14 mouse cellular contexts compared by ENCODE assay signal in the genomic region with DNA sequence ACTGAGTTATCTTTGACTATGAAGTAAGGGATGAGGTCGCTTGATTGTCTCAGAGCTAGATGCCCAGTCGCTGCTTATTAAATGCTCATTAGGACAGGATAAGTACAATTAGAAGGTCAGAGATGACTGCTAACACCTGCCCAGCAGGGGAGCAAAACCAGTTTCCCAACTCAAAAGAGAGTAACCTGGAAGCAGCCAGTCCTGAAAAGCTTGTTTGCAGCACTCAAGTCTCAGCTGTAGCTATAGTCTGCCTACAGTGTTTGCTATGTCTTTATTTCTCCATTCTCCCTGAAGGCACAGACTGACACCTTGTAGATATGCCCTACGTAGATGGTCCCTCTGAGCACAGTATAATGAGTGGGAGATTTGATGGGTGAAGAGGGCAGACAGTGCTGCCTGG.
DNase-seq lines count a peak whose midpoint lies in the region; ATAC-seq and TF ChIP-seq lines count a peak whose summit lies in the region.
"Had no signal": no experiment of that assay in that cellular context is flagged by ENCODE, and none has a peak within 500 bp of the region (broad histone marks: within the 10 kb centered on the region; RNA-seq: fewer than 3 reads in every experiment).

No protein-coding gene starts in this region.

- no peaks in the 10 kb centered on the region for H3K36me3 ChIP-seq in intestine, postnatal 0 days (ENCODE audit: control insufficient read depth, insufficient read depth)
- no peaks in the 10 kb centered on the region for H3K36me3 ChIP-seq in intestine, embryonic 15.5 days
- H3K36me3 ChIP-seq in midbrain, embryonic 11.5 days (ENCODE audit: control insufficient read depth, insufficient read depth, low read length), result no peaks in the 10 kb centered on the region
- no peaks in the 10 kb centered on the region for H3K36me3 ChIP-seq in midbrain, embryonic 14.5 days (ENCODE audit: control insufficient read depth, insufficient read depth, low read length)
- H3K36me3 ChIP-seq in embryonic facial prominence, embryonic 14.5 days (ENCODE audit: control insufficient read depth, insufficient read depth, low read length), result no peaks in the 10 kb centered on the region
- H3K36me3 ChIP-seq: embryonic facial prominence, embryonic 15.5 days; forebrain, embryonic 15.5 days; heart, embryonic 12.5 days; hindbrain, embryonic 15.5 days had no signal

- no peaks in the 10 kb centered on the region; the same call in 1 of the 2 replicates for H3K27me3 ChIP-seq in intestine, postnatal 0 days (replicated peaks; ENCODE audit: control insufficient read depth, insufficient read depth, low read length)
- no peaks in the 10 kb centered on the region for H3K27me3 ChIP-seq in intestine, embryonic 15.5 days (replicated peaks)
- no peaks in the 10 kb centered on the region for H3K27me3 ChIP-seq in midbrain, embryonic 11.5 days (ENCODE audit: control insufficient read depth, insufficient read depth, low read length)
- no peaks in the 10 kb centered on the region for H3K27me3 ChIP-seq in midbrain, embryonic 14.5 days (ENCODE audit: control insufficient read depth, insufficient read depth, low read length)
- H3K27me3 ChIP-seq in embryonic facial prominence, embryonic 14.5 days (replicated peaks; ENCODE audit: control insufficient read depth, insufficient read depth, low read length), result no peaks in the 10 kb centered on the region
- H3K27me3 ChIP-seq: embryonic facial prominence, embryonic 15.5 days; forebrain, embryonic 15.5 days; hindbrain, embryonic 15.5 days had no signal

- peak overlapping the region; percentile 64; the same call in 1 of the 2 replicates for H3K27ac ChIP-seq in intestine, postnatal 0 days (ENCODE audit: low read depth, low read length)
- H3K27ac ChIP-seq in intestine, embryonic 15.5 days, result no peak overlapping the region
- H3K27ac ChIP-seq in midbrain, embryonic 11.5 days (ENCODE audit: low read depth, low read length), result no peak overlapping the region
- H3K27ac ChIP-seq in midbrain, embryonic 14.5 days (replicated peaks; ENCODE audit: low read depth, low read length), result no peak overlapping the region
- H3K27ac ChIP-seq in embryonic facial prominence, embryonic 14.5 days (replicated peaks; ENCODE audit: low read depth, low read length), result no peak overlapping the region
- H3K27ac ChIP-seq: embryonic facial prominence, embryonic 15.5 days; forebrain, embryonic 15.5 days; hindbrain, embryonic 15.5 days had no signal

- peak; percentile 19 for DNase-seq in midbrain, embryonic 11.5 days (ENCODE audit: low spot score, missing footprints)
- no peak for DNase-seq in midbrain, embryonic 14.5 days
- peak; percentile 60 for DNase-seq in embryonic facial prominence, embryonic 14.5 days (ENCODE audit: low spot score)
- peak; percentile 31 for DNase-seq in gonadal fat pad, adult 2 months (ENCODE audit: low read depth)
- DNase-seq: gastrocnemius, postnatal 10 days had no signal

- no peaks in the 10 kb centered on the region for H3K9me3 ChIP-seq in intestine, postnatal 0 days (ENCODE audit: control insufficient read depth)
- no peaks in the 10 kb centered on the region for H3K9me3 ChIP-seq in intestine, embryonic 15.5 days
- H3K9me3 ChIP-seq in midbrain, embryonic 11.5 days (ENCODE audit: control insufficient read depth, low read length), result no peaks in the 10 kb centered on the region
- no peaks in the 10 kb centered on the region for H3K9me3 ChIP-seq in midbrain, embryonic 14.5 days (ENCODE audit: control insufficient read depth, low read length)
- H3K9me3 ChIP-seq in embryonic facial prominence, embryonic 14.5 days (ENCODE audit: control insufficient read depth, low read length), result no peaks in the 10 kb centered on the region
- H3K9me3 ChIP-seq: embryonic facial prominence, embryonic 15.5 days; forebrain, embryonic 15.5 days; heart, embryonic 12.5 days; hindbrain, embryonic 15.5 days had no signal

- WGBS in intestine, postnatal 0 days, result 80% methylated on average over 3 of the region's 3 CpGs
- WGBS in intestine, embryonic 15.5 days, result 72% methylated on average over 3 of the region's 3 CpGs
- 80% methylated on average over 3 of the region's 3 CpGs for WGBS in midbrain, embryonic 11.5 days
- WGBS in midbrain, embryonic 14.5 days, result 82% methylated on average over 3 of the region's 3 CpGs
- 58% methylated on average over 3 of the region's 3 CpGs for WGBS in embryonic facial prominence, embryonic 14.5 days

- no peak for TF ChIP-seq CTCF in intestine, postnatal 0 days (IDR thresholded peaks at IDR 0.05; ENCODE audit: low read depth)

- H3K9ac ChIP-seq in intestine, postnatal 0 days (ENCODE audit: low read depth, low read length), result no peak overlapping the region
- H3K9ac ChIP-seq in intestine, embryonic 15.5 days, result no peak overlapping the region
- no peak overlapping the region for H3K9ac ChIP-seq in midbrain, embryonic 11.5 days (ENCODE audit: low read length)
- no peak overlapping the region for H3K9ac ChIP-seq in midbrain, embryonic 14.5 days (replicated peaks; ENCODE audit: low read length)
- no peak overlapping the region for H3K9ac ChIP-seq in embryonic facial prominence, embryonic 14.5 days (ENCODE audit: low read depth, low read length)
- H3K9ac ChIP-seq: embryonic facial prominence, embryonic 15.5 days; forebrain, embryonic 15.5 days; heart, embryonic 12.5 days; hindbrain, embryonic 15.5 days had no signal

- H3K4me2 ChIP-seq in intestine, postnatal 0 days (replicated peaks; ENCODE audit: low read depth), result no peak overlapping the region
- no peak overlapping the region for H3K4me2 ChIP-seq in intestine, embryonic 15.5 days (replicated peaks)
- no peak overlapping the region for H3K4me2 ChIP-seq in midbrain, embryonic 11.5 days
- H3K4me2 ChIP-seq in midbrain, embryonic 14.5 days (ENCODE audit: low read length), result no peak overlapping the region
- H3K4me2 ChIP-seq in embryonic facial prominence, embryonic 14.5 days (ENCODE audit: low read depth, low read length), result no peak overlapping the region
- H3K4me2 ChIP-seq: embryonic facial prominence, embryonic 15.5 days; forebrain, embryonic 15.5 days; heart, embryonic 12.5 days; hindbrain, embryonic 15.5 days had no signal

- no peaks in the 10 kb centered on the region; the same call in 1 of the 2 replicates for H3K4me1 ChIP-seq in intestine, postnatal 0 days (replicated peaks; ENCODE audit: control insufficient read depth, insufficient read depth, low read length)
- no peaks in the 10 kb centered on the region for H3K4me1 ChIP-seq in intestine, embryonic 15.5 days (replicated peaks)
- no peaks in the 10 kb centered on the region for H3K4me1 ChIP-seq in midbrain, embryonic 11.5 days (ENCODE audit: control insufficient read depth, insufficient read depth, low read length)
- H3K4me1 ChIP-seq in midbrain, embryonic 14.5 days (ENCODE audit: control insufficient read depth, insufficient read depth, low read length), result no peaks in the 10 kb centered on the region
- no peaks in the 10 kb centered on the region for H3K4me1 ChIP-seq in embryonic facial prominence, embryonic 14.5 days (ENCODE audit: control insufficient read depth, insufficient read depth, low read length)
- H3K4me1 ChIP-seq: heart, embryonic 12.5 days; hindbrain, embryonic 15.5 days had no signal

- ATAC-seq in intestine, postnatal 0 days, result no peak
- no peak for ATAC-seq in intestine, embryonic 15.5 days
- no peak for ATAC-seq in midbrain, embryonic 11.5 days (ENCODE audit: low FRiP score)
- no peak for ATAC-seq in midbrain, embryonic 14.5 days (ENCODE audit: low FRiP score, low TSS enrichment)
- no peak for ATAC-seq in embryonic facial prominence, embryonic 14.5 days (ENCODE audit: low read depth)
- ATAC-seq: activated CD4-positive, CD25-positive, alpha-beta regulatory T cell, adult 4 months; forebrain, embryonic 15.5 days; Patski had no signal

- no peak overlapping the region for H3K4me3 ChIP-seq in intestine, postnatal 0 days (ENCODE audit: low read depth, low read length)
- no peak overlapping the region for H3K4me3 ChIP-seq in intestine, embryonic 15.5 days (replicated peaks)
- no peak overlapping the region for H3K4me3 ChIP-seq in midbrain, embryonic 11.5 days (ENCODE audit: low read depth, low read length)
- H3K4me3 ChIP-seq in midbrain, embryonic 14.5 days (replicated peaks; ENCODE audit: low read depth, low read length), result no peak overlapping the region
- H3K4me3 ChIP-seq in embryonic facial prominence, embryonic 14.5 days (ENCODE audit: low read depth, low read length), result no peak overlapping the region
- H3K4me3 ChIP-seq: embryonic facial prominence, embryonic 15.5 days; erythroblast, embryonic 14.5 days; forebrain, embryonic 15.5 days; heart, embryonic 12.5 days; hindbrain, embryonic 15.5 days had no signal
